Mouse (Mus musculus): ENCODE measurements at regions not wholly inside any gene's neighbourhood (a gene's known extent, or its start where the extent isn't known, plus 50 kb on each side); places are given as distances from the start of the nearest gene placed in this dataset.

GRCm38 (mm10) chr6:143287322-143287721, 120.3 kb downstream of the Etnk1 start:
- no peak for DNase-seq (ENCODE audit: low spot score)

DNA sequence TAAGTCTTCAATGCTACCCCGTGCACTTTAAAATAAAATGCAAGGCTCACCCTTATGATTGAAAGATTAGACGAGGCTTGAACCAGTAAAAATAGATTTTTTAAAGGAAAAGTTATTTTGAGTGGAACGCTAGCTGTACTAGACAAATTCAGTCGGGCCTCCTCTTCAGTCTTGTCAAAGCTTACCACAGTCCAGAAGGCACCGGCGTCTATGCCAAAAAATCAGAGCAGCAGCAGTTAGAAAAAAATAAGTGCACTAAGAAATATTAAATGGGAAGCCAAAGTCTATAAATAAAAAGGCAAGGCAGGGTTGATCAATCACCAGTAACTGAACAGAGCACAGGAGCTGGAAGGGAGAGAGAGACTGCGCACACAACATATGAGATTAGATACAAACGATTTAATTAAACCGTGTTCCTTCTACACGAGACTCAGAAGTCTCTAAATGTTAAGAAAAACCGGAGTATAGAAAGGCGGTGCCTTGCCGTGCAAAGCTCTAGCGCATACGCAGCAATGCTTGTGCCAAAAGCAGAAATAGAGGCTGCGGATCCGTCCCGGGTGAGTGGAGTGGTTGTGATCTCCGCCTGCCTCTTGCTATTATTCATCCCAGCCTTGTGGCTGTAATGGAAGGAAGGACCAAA, 121.6 kb downstream of the Etnk1 start:
- DNase-seq (ENCODE audit: low spot score) = no peak

DNA sequence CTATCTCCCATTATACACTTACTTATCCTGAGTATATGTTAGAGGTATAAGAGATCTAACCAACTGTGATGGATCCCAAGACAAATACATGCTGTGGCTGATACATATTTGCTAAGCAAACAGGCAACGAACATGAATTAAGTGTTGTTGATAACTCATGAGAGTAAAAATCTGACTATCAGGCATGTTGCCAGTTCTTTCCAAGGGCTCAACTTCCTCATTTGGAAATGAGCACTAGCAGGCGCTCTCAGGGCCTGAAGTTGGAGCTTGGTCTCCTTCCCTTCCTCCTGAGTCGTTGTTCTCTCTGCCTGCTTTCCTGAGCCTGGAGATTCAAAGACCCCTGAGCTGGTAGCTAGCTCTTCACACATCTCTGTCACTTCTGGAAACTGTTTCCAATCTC, 126.6 kb downstream of the Etnk1 start:
- DNase-seq (ENCODE audit: low spot score) = no peak

GRCm38 (mm10) chr6:143298391-143298790, 131.4 kb downstream of the Etnk1 start:
- no peak for DNase-seq (ENCODE audit: low spot score)

DNA sequence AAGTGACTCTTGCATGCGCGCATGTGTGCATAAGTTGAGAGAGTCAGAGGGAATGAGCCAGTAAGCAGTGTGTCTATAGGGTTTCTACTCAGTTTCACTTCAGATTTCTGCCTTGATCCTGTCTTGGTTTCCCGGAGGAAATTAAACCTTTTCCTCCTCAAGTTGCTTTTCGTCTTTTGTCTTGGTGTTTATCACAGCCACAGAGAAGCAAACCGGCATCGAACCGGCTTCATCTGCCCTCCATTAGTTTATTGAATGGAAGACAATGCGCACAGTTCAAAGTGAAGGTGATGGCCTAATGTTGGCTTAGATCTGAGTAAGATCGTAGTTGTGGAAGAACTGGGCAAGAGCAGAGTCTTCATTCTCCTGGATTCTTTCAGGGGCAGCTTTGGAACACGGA, 134.4 kb downstream of the Etnk1 start:
- no peak for DNase-seq (ENCODE audit: low spot score)

DNA sequence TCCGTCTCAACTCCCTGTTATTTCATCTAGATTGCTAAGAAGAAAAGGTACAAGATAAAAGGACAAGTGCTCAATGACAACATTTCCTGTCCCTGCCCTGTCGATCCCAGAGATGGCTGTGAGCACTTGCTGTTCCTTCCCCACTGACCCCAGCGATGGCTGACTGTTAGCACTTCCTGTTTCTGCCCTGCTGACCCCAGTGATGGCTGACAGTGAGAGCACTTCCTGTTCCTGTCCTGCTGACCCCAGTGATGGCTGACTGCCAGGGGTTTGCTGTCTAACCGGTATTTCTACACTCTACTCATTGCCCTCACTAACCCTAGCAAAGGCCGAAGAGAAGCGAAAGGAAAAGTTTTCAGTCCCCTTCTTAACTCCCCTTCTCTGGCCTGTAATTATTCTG, 140.3 kb downstream of the Etnk1 start:
- DNase-seq (ENCODE audit: low spot score) = no peak

DNA sequence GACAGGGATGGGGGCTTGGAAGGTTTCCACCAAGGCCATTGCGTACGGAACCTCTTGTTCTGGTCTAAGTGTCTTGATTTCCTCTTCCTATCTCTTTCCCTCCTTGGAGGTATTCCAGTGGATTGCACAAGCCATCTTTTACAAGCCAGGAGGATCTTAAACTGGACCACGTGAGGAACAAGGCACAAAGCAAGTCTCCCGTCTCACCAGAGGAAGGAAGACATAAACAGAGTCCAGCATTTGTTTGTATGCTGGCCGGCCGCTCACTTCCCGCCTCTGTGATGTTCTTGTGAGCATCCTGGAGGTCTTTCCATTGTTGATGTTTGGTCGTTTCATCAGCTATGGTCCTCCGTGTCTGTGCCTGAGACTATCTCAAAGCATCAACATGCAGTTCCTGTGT, 148.8 kb downstream of the Etnk1 start:
- no peak for DNase-seq (ENCODE audit: low spot score)

DNA sequence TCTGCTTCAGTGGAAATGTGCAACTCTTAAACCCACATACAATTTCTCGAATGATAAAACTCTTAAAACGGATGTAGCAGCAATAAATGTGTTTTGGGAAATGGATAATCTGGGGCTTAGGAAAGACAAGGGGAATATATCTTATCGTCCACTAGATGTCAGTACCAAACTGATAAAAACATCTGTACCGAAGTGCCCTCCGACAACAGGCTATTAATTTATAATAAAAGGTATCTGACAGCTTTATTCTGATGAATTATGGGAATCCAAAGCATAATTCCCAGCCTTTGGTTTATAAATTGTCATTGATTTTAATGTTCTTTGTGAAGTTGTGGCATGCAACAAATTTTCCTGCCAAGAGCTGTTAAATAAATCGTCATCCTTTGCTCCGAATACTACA, 153.4 kb downstream of the Etnk1 start:
- no peak for DNase-seq (ENCODE audit: low spot score)

DNA sequence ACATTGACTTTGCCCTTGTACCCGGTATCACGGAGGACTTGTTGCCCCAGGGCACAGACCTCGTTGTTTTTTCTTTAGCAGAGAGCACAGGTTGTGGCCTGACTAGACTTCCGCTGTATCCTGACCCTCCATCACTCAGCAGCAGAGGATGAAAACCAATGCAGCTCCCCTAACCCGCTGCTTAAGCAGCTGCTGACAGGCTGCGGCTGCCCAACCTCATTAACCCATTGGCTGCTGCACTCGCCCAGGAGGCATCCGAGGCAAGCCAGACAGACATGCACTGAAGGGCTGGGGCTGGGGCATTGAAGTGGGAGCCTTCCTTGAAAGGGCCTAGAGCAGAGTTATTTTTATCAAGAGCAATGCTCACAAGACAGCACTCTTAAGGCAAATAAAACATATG, 157.6 kb downstream of the Etnk1 start:
- DNase-seq (ENCODE audit: low spot score) = no peak

GRCm38 (mm10) chr6:143326956-143327722, 160.1 kb downstream of the Etnk1 start:
- no peak for DNase-seq (ENCODE audit: low spot score)

DNA sequence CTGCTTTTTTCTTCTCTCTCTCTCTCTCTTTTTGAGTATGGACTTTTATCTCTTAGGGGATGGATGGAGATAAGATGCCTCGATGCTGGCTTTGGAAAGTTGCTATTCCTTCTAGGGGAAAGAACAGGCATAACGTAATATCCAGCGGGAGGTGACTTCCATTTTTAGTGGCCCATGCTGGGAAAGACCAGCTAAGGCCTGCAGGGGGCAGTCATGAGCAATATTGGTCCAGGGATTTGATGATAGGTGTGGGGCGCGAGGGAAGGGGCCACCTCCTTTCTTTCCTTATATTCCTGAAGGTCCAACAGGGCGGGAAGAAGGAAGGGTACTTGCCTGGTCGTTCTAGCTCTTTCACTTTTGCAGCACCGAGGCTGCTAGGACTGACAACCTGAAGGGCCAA, 160.8 kb downstream of the Etnk1 start:
- no peak for DNase-seq (ENCODE audit: low spot score)

DNA sequence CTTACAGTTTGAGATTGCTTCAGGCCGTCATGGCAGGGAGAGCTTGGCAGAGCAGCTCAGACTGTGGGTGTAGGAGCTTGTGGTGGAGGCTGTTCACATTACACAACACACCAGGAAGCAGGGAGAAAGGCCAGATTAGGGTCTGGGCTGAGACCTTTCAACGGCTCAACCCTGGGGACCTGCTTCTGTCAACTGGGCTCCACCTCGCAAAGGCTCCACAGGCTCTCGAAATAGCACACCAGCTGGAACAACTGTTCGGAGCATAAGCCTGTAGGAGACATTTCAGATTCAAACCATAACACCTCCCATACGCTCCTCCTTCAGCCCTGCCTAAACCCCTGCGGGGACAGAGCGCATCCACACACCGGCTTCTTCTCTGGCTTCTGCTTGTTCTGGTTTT, 161.2 kb downstream of the Etnk1 start:
- no peak for DNase-seq (ENCODE audit: low spot score)

DNA sequence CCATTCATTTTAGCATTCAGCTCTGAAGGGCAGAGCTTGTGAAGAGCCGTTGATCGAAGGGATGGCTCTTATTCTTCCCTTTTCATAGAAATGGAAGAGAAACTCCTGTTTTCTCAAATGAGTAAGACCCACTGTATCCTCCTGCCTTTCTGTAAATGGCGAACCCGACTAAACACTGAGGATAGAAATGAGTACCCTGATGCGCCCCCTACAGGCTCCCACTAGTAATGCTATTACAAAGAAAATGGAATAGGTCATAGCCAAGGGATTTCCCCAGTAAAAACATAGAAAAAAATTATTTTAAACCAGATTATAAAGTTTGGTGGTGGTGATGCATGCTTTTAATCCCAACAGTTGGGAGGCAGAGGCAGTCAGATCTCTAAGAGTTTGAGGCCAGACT, 162.1 kb downstream of the Etnk1 start:
- no peak for DNase-seq (ENCODE audit: low spot score)

GRCm38 (mm10) chr6:143333493-143333892, 166.5 kb downstream of the Etnk1 start:
- DNase-seq (ENCODE audit: low spot score) = no peak

DNA sequence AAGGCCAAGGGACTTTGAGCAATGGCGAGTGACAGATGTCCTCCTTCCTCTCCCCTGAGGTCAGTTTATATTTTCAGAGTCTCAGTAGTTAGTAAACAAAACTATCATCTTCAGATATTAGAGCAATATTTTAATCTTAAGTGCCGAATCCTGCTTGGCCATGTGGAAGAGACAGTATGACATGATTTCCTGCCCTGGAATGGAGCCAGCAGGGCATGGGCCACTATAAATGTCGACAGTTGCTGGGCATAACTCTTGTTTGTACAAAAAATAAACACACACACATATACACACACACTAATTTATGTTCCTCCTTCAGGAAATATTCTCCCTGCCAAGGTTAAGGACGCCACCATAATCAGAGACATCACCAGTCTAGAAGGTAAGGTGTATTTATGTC, 169.6 kb downstream of the Etnk1 start:
- no peak for DNase-seq (ENCODE audit: low spot score)

DNA sequence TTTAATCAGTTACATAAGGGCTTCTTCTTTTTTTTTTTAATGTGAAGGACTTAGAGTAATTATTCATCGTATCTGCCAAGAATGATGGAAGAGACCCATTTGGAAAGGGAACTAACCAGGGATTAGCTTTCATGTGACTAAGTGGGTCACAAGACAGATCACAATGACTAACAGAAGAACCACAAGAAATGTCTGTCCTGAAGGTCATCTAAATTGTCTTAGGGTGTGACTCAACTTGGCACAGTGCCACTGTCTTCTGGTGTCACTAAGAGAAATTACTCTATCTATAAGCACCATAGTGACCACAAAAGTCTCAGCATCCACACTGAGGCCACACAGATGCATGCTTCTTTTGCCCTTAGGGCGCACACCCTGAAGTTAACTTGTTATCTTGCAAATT, 182.0 kb downstream of the Etnk1 start:
- DNase-seq (ENCODE audit: low spot score) = no peak

- DNase-seq (ENCODE audit: low spot score) = no peak
These were observed 192.5 kb downstream of the Etnk1 start for GRCm38 (mm10) chr6:143359320-143360032.

DNA sequence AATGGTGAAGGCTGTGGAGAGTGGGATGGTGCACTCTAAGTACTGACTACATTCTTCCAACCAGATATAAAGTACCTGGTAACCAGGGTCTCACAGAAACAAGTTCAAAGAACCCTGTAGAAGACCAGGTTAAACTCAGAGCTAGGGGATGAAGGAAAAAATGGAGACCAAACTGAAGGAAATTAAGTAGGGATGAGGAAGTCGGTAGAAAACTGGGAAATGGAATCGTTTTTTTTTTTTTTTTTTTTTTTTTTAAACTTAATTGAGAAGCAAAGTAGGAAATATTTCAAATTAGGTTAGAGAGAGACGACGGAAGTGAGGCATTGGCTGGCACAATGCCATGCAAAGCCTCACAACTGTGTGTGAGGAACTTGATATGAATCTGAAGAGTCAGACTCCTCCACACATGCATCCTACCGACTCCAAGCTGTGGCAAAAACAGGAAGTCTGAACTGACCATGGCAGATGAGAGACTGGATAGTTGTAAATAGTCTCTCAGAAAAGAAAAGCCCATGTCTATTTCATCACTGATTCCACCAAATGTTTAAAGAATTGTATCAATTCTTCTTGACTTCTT, 194.2 kb downstream of the Etnk1 start:
- DNase-seq (ENCODE audit: low spot score) = no peak

- no peak for DNase-seq (ENCODE audit: low spot score)
These were observed 194.9 kb downstream of the Etnk1 start for GRCm38 (mm10) chr6:143361963-143362362.

GRCm38 (mm10) chr6:143365840-143366239, 198.8 kb downstream of the Etnk1 start:
- no peak for DNase-seq (ENCODE audit: low spot score)

GRCm38 (mm10) chr6:143367804-143368203, 200.8 kb downstream of the Etnk1 start:
- no peak for DNase-seq (ENCODE audit: low spot score)

GRCm38 (mm10) chr6:143368646-143369045, 201.6 kb downstream of the Etnk1 start:
- DNase-seq (ENCODE audit: low spot score) = no peak

- DNase-seq (ENCODE audit: low spot score) = no peak
These were observed 205.5 kb downstream of the Etnk1 start for GRCm38 (mm10) chr6:143372487-143372886.
